ENCODE assay signal across 13 mouse cellular contexts in genomic region chr5:43049381-43050301, GRCm38 (mm10).
A peak's percentile ranks its signal among the peaks of the same experiment; 100 is the strongest.
DNase-seq lines count a peak whose midpoint lies in the region; ATAC-seq lines count a peak whose summit lies in the region.
"Had no signal": no experiment of that assay in that cellular context is flagged by ENCODE, and none has a peak within 500 bp of the region (broad histone marks: within the 10 kb centered on the region; RNA-seq: fewer than 3 reads in every experiment).

No protein-coding gene starts in this region.

- H3K4me3 ChIP-seq in forebrain, embryonic 14.5 days (ENCODE audit: low read depth, low read length) = no peak overlapping the region
- no peak overlapping the region for H3K4me3 ChIP-seq in forebrain, embryonic 16.5 days (replicated peaks; ENCODE audit: low read length)
- no peak overlapping the region for H3K4me3 ChIP-seq in kidney, embryonic 15.5 days (replicated peaks)
- H3K4me3 ChIP-seq: heart, embryonic 12.5 days; liver, embryonic 15.5 days; stomach, embryonic 15.5 days had no signal

- H3K9me3 ChIP-seq in forebrain, embryonic 14.5 days (replicated peaks; ENCODE audit: control insufficient read depth, low read length) = no peaks in the 10 kb centered on the region
- no peaks in the 10 kb centered on the region for H3K9me3 ChIP-seq in forebrain, embryonic 16.5 days (ENCODE audit: control insufficient read depth, low read length)
- no peaks in the 10 kb centered on the region for H3K9me3 ChIP-seq in kidney, embryonic 15.5 days (replicated peaks)
- H3K9me3 ChIP-seq: heart, embryonic 12.5 days; liver, embryonic 15.5 days; stomach, embryonic 15.5 days had no signal

- no peak for ATAC-seq in forebrain, embryonic 14.5 days
- ATAC-seq in forebrain, embryonic 16.5 days = no peak
- ATAC-seq in kidney, embryonic 15.5 days (replicated peaks; ENCODE audit: low FRiP score) = peak; percentile 36; the same call in 1 of the 2 replicates
- ATAC-seq: forebrain, postnatal 0 days had no signal

- H3K36me3 ChIP-seq in forebrain, embryonic 14.5 days (ENCODE audit: control insufficient read depth, insufficient read depth, low read length) = no peaks in the 10 kb centered on the region
- H3K36me3 ChIP-seq in forebrain, embryonic 16.5 days (ENCODE audit: control insufficient read depth, insufficient read depth) = no peaks in the 10 kb centered on the region
- no peaks in the 10 kb centered on the region for H3K36me3 ChIP-seq in kidney, embryonic 15.5 days
- H3K36me3 ChIP-seq: heart, embryonic 12.5 days; liver, embryonic 15.5 days; stomach, embryonic 15.5 days had no signal

- WGBS in forebrain, embryonic 14.5 days = 84% methylated on average over 4 of the region's 4 CpGs
- 78% methylated on average over 4 of the region's 4 CpGs for WGBS in forebrain, embryonic 16.5 days
- WGBS in kidney, embryonic 15.5 days = 39% methylated on average over 4 of the region's 4 CpGs

- H3K9ac ChIP-seq in forebrain, embryonic 14.5 days (ENCODE audit: low read length) = no peak overlapping the region
- no peak overlapping the region for H3K9ac ChIP-seq in forebrain, embryonic 16.5 days (replicated peaks; ENCODE audit: low read depth, low read length)
- no peak overlapping the region for H3K9ac ChIP-seq in kidney, embryonic 15.5 days
- H3K9ac ChIP-seq: forebrain, postnatal 0 days; heart, embryonic 12.5 days; liver, embryonic 15.5 days; stomach, embryonic 15.5 days had no signal

- H3K27me3 ChIP-seq in forebrain, embryonic 14.5 days (replicated peaks; ENCODE audit: control insufficient read depth, insufficient read depth, low read length) = no peaks in the 10 kb centered on the region
- no peaks in the 10 kb centered on the region for H3K27me3 ChIP-seq in forebrain, embryonic 16.5 days (replicated peaks; ENCODE audit: control insufficient read depth, insufficient read depth, low read length)
- H3K27me3 ChIP-seq in kidney, embryonic 15.5 days = peaks cover 3% of the 10 kb centered on the region; the same call in 1 of the 2 replicates
- H3K27me3 ChIP-seq: heart, embryonic 12.5 days; liver, embryonic 15.5 days; stomach, embryonic 15.5 days had no signal

- no peak overlapping the region for H3K27ac ChIP-seq in forebrain, embryonic 14.5 days (ENCODE audit: low read depth, low read length)
- H3K27ac ChIP-seq in forebrain, embryonic 16.5 days (ENCODE audit: low read length) = no peak overlapping the region
- no peak overlapping the region for H3K27ac ChIP-seq in kidney, embryonic 15.5 days
- H3K27ac ChIP-seq: liver, embryonic 15.5 days; stomach, embryonic 15.5 days had no signal

- no peaks in the 10 kb centered on the region for H3K4me1 ChIP-seq in forebrain, embryonic 14.5 days (ENCODE audit: control insufficient read depth, insufficient read depth, low read length)
- no peaks in the 10 kb centered on the region for H3K4me1 ChIP-seq in forebrain, embryonic 16.5 days (replicated peaks; ENCODE audit: control insufficient read depth, insufficient read depth, low read length)
- H3K4me1 ChIP-seq in kidney, embryonic 15.5 days = no peaks in the 10 kb centered on the region
- H3K4me1 ChIP-seq: liver, embryonic 15.5 days; stomach, embryonic 15.5 days had no signal

- no peak overlapping the region for H3K4me2 ChIP-seq in forebrain, embryonic 14.5 days (ENCODE audit: low read length)
- H3K4me2 ChIP-seq in forebrain, embryonic 16.5 days (ENCODE audit: low read length) = no peak overlapping the region
- no peak overlapping the region for H3K4me2 ChIP-seq in kidney, embryonic 15.5 days
- H3K4me2 ChIP-seq: heart, embryonic 12.5 days; liver, embryonic 15.5 days; stomach, embryonic 15.5 days had no signal

- DNase-seq in forebrain, embryonic 14.5 days (ENCODE audit: low spot score) = peak; percentile 5
- DNase-seq in kidney, postnatal 36 days = no peak
- peak; percentile 29 for DNase-seq in 416B (ENCODE audit: low read depth)
- DNase-seq in forelimb bud, embryonic 11.5 days (ENCODE audit: low read depth, low spot score) = peak; percentile 53
- DNase-seq in spleen, postnatal 36 days (ENCODE audit: low spot score in 2 of 2) = no peak
- DNase-seq: forebrain, postnatal 0 days; kidney, postnatal 4 days; thymus, postnatal 14 days had no signal

Comparison
In these comparisons a context has a peak if more than half of its experiments do, and no peak if none do; other contexts are left out.
1. DNase-seq: peak in forebrain, embryonic 14.5 days (single experiment), 416B (single experiment) and forelimb bud, embryonic 11.5 days (single experiment); none in kidney, postnatal 36 days (0 of 2) and spleen, postnatal 36 days (0 of 2).